Mouse (Mus musculus) heart, embryonic 11.5 days (tissue): ENCODE measurements around the gene 6430571L13Rik. TPM values are rescaled to one million over a fixed set of nuclear protein-coding genes. Genes with fewer than 3 reads are reported as not detected.

Source experiments
- ATAC-seq: fragments of 200-750 bp; cut with Nextera tagmentation; replicated peaks from 2 replicates; pipeline ENCODE4 v1.8.0; 2017; ENCODE audit warnings: moderate library complexity; ENCODE audit not compliant: insufficient number of reproducible peaks, low FRiP score, low TSS enrichment
- H3K27ac ChIP-seq: fragments of 300-500 bp; sonication (generic); 2 replicates; pipeline ENCODE4 v1.5.1; 2014; ENCODE audit warnings: mild to moderate bottlenecking, low read depth, low read length
- H3K27me3 ChIP-seq: fragments of 300-500 bp; sonication (generic); 2 replicates; pipeline ENCODE4 v1.6.1; 2014; ENCODE audit warnings: mild to moderate bottlenecking, low read length, mixed read lengths; ENCODE audit not compliant: control insufficient read depth, insufficient read depth
- H3K36me3 ChIP-seq: fragments of 300-500 bp; sonication (generic); 2 replicates; pipeline ENCODE4 v1.6.1; 2014; ENCODE audit warnings: mild to moderate bottlenecking, low read length, moderate library complexity, mixed read lengths; ENCODE audit not compliant: control insufficient read depth, insufficient read depth
- H3K4me1 ChIP-seq: fragments of 300-500 bp; sonication (generic); 2 replicates; pipeline ENCODE4 v1.6.1; 2014; ENCODE audit warnings: low read length; ENCODE audit not compliant: control insufficient read depth, insufficient read depth
- H3K4me2 ChIP-seq: fragments of 300-500 bp; sonication (generic); 2 replicates; pipeline ENCODE4 v1.6.1; 2014; ENCODE audit warnings: mild to moderate bottlenecking, moderate library complexity
- H3K4me3 ChIP-seq: fragments of 300-500 bp; sonication (generic); 2 replicates; pipeline ENCODE4 v1.5.1; 2014; ENCODE audit warnings: low read depth, low read length
- H3K9ac ChIP-seq: fragments of 300-500 bp; sonication (generic); 2 replicates; pipeline ENCODE4 v1.6.1; 2014; ENCODE audit warnings: mild to moderate bottlenecking, low read depth, low read length, moderate library complexity
- H3K9me3 ChIP-seq: fragments of 300-500 bp; sonication (generic); replicated peaks from 2 replicates; pipeline ENCODE4 v1.6.1; 2016; ENCODE audit warnings: low read length; ENCODE audit not compliant: control insufficient read depth
- WGBS: fragments of 180-500 bp; shearing (Covaris S2); extraction: QIAGEN DNeasy Blood & Tissue Kit; methylation state at CpG from one replicate; pipeline ENCODE4 v1.1.7; 2014; ENCODE audit not compliant: insufficient replicate concordance; 5-methylcytosine and 5-hydroxymethylcytosine counted together
- polyA plus RNA-seq: library from polyadenylated mRNA; unstranded; fragments of >200 nt; fragmentation: Nextera tagmentation; extraction: Ambion mirVana; gene quantifications from 2 replicates; pipeline ENCODE4 v1.2.1, GENCODE M21; 2014

6430571L13Rik gene
- polyA plus RNA-seq, 1 experiment from 2014 or later = 0.92 TPM

- Histone ChIP-seq H3K4me1 (peaks cover 32% of the 10 kb centered on the region), H3K4me3 (no peak overlapping the region), H3K9ac (no peak overlapping the region), H3K36me3 (no peaks in the 10 kb centered on the region), H3K27me3 (no peaks in the 10 kb centered on the region), H3K27ac (no peak overlapping the region), H3K4me2 (no peak overlapping the region), H3K9me3 (no peaks in the 10 kb centered on the region)
- WGBS = 68% methylated on average over 9 of the region's 9 CpGs
- ATAC-seq = no peak
Measured at GRCm38 (mm10) chr9:107309171-107309570, 31.2 kb upstream of the 6430571L13Rik start.

GRCm38 (mm10) chr9:107309600-107309999, 30.8 kb upstream of the 6430571L13Rik start:
- H3K9me3 ChIP-seq = no peaks in the 10 kb centered on the region
- H3K4me1 ChIP-seq = peaks cover 32% of the 10 kb centered on the region
- H3K27me3 ChIP-seq = no peaks in the 10 kb centered on the region
- no peak overlapping the region for H3K4me3 ChIP-seq
- no peak overlapping the region for H3K9ac ChIP-seq
- no peak overlapping the region for H3K4me2 ChIP-seq
- no peak overlapping the region for H3K27ac ChIP-seq
- no peak for ATAC-seq
- H3K36me3 ChIP-seq = no peaks in the 10 kb centered on the region
- 58% methylated on average over 5 of the region's 5 CpGs for WGBS

GRCm38 (mm10) chr9:107312811-107313584, 27.4 kb upstream of the 6430571L13Rik start:
- Histone ChIP-seq H3K4me3 (no peak overlapping the region), H3K4me1 (peaks cover 12% of the 10 kb centered on the region), H3K9me3 (no peaks in the 10 kb centered on the region), H3K27me3 (no peaks in the 10 kb centered on the region), H3K27ac (no peak overlapping the region), H3K4me2 (peak overlapping the region; percentile 19; the same call in 1 of the 2 replicates), H3K9ac (no peak overlapping the region), H3K36me3 (no peaks in the 10 kb centered on the region)
- ATAC-seq = 0 out of 2 replicates have a peak, but pooled peaks have one; percentile 55
- whole genome bisulfite sequencing = 67% methylated on average over 10 of the region's 10 CpGs

- no peak overlapping the region for H3K9ac ChIP-seq
- no peaks in the 10 kb centered on the region for H3K27me3 ChIP-seq
- ATAC-seq = no peak
- H3K4me3 ChIP-seq = no peak overlapping the region
- no peak overlapping the region for H3K4me2 ChIP-seq
- WGBS = 68% methylated on average over 3 of the region's 3 CpGs
- H3K4me1 ChIP-seq = peaks cover 8% of the 10 kb centered on the region; the same call in 1 of the 2 replicates
- H3K9me3 ChIP-seq = no peaks in the 10 kb centered on the region
- no peak overlapping the region for H3K27ac ChIP-seq
- no peaks in the 10 kb centered on the region for H3K36me3 ChIP-seq
Measured at GRCm38 (mm10) chr9:107313926-107314325, 26.5 kb upstream of the 6430571L13Rik start.

- no peak overlapping the region for H3K9ac ChIP-seq
- H3K27ac ChIP-seq = no peak overlapping the region
- no peaks in the 10 kb centered on the region for H3K9me3 ChIP-seq
- H3K4me1 ChIP-seq = 0 out of 2 replicates have a peak, but pooled peaks cover 2% of the 10 kb centered on the region
- no peak for ATAC-seq
- no peaks in the 10 kb centered on the region for H3K36me3 ChIP-seq
- H3K4me3 ChIP-seq = no peak overlapping the region
- 69% methylated on average over 2 of the region's 2 CpGs for WGBS
- H3K27me3 ChIP-seq = no peaks in the 10 kb centered on the region
- no peak overlapping the region for H3K4me2 ChIP-seq
Measured at GRCm38 (mm10) chr9:107315791-107316190, 24.6 kb upstream of the 6430571L13Rik start.

- ATAC-seq = no peak
- Histone ChIP-seq H3K9me3 (no peaks in the 10 kb centered on the region), H3K27me3 (no peaks in the 10 kb centered on the region), H3K9ac (no peak overlapping the region), H3K27ac (no peak overlapping the region), H3K36me3 (peaks cover 4% of the 10 kb centered on the region; the same call in 1 of the 2 replicates), H3K4me2 (no peak overlapping the region), H3K4me3 (no peak overlapping the region), H3K4me1 (no peaks in the 10 kb centered on the region)
- 71% methylated on average over 8 of the region's 8 CpGs for WGBS
Measured at GRCm38 (mm10) chr9:107322461-107323050, 17.8 kb upstream of the 6430571L13Rik start.

- Histone ChIP-seq H3K4me1 (no peaks in the 10 kb centered on the region; the same call in 1 of the 2 replicates), H3K9ac (no peak overlapping the region; the same call in 1 of the 2 replicates), H3K36me3 (peaks cover 4% of the 10 kb centered on the region; the same call in 1 of the 2 replicates), H3K27ac (no peak overlapping the region), H3K27me3 (no peaks in the 10 kb centered on the region), H3K9me3 (no peaks in the 10 kb centered on the region), H3K4me2 (no peak overlapping the region), H3K4me3 (no peak overlapping the region)
- ATAC-seq = no peak
- WGBS = 70% methylated on average over 6 of the region's 6 CpGs
Measured at GRCm38 (mm10) chr9:107323558-107323957, 16.8 kb upstream of the 6430571L13Rik start.

GRCm38 (mm10) chr9:107324799-107325561, 15.4 kb upstream of the 6430571L13Rik start:
- WGBS = 57% methylated on average over 4 of the region's 4 CpGs
- H3K4me1 ChIP-seq = no peaks in the 10 kb centered on the region; the same call in 1 of the 2 replicates
- no peak overlapping the region for H3K9ac ChIP-seq
- H3K27me3 ChIP-seq = no peaks in the 10 kb centered on the region
- no peak overlapping the region for H3K4me2 ChIP-seq
- no peak overlapping the region for H3K27ac ChIP-seq
- no peaks in the 10 kb centered on the region for H3K9me3 ChIP-seq
- peaks cover 4% of the 10 kb centered on the region; the same call in 1 of the 2 replicates for H3K36me3 ChIP-seq
- no peak for ATAC-seq
- H3K4me3 ChIP-seq = no peak overlapping the region
